Mouse (Mus musculus) kidney, postnatal 4 days (tissue): ENCODE results near the gene Klhdc7b.
"Not testable (repeated sequence)": the region's sequence is repeated elsewhere in the genome, so short reads cannot be mapped to it uniquely, and the experiment has no call there.

Experiments used
- DNase-seq, 2 experiments: peaks; one replicate each; pipeline ENCODE4 v3.0.0; 2021; ENCODE audit warnings: mixed read lengths in 2 of 2

The Klhdc7b gene

GRCm38 (mm10) chr15:89429352-89430221, 44.9 kb downstream of the Klhdc7b start, which contains the start of the genes C730034F03Rik, Gm44502 and Chkb:
Gene C730034F03Rik (plus strand): TSS chr15:89429589.
Gene Gm44502 (minus strand): TSS chr15:89429696.
Gene Chkb (minus strand): TSS chr15:89429908.
- peak; percentile 91 to 95 for DNase-seq

- DNase-seq = no peak
These were observed 45.6 kb downstream of the Klhdc7b start for GRCm38 (mm10) chr15:89430341-89430740.

- DNase-seq = not testable (repeated sequence)
These were observed 46.1 kb downstream of the Klhdc7b start for GRCm38 (mm10) chr15:89430771-89431170.

- DNase-seq = no peak
These were observed 46.6 kb downstream of the Klhdc7b start for GRCm38 (mm10) chr15:89431271-89431670.

GRCm38 (mm10) chr15:89431806-89432205, 47.1 kb downstream of the Klhdc7b start:
- no peak for DNase-seq

GRCm38 (mm10) chr15:89432946-89433345, 48.2 kb downstream of the Klhdc7b start:
- no peak for DNase-seq

- no peak for DNase-seq
These were observed 49.4 kb downstream of the Klhdc7b start for GRCm38 (mm10) chr15:89434136-89434535.

GRCm38 (mm10) chr15:89435878-89436277, 51.2 kb downstream of the Klhdc7b start:
- no peak for DNase-seq
